Mouse (Mus musculus): Measurements from ENCODE around the gene Dgcr2.
A peak's percentile ranks its signal among the peaks of the same experiment; 100 is the strongest.

Gene Dgcr2

DNA sequence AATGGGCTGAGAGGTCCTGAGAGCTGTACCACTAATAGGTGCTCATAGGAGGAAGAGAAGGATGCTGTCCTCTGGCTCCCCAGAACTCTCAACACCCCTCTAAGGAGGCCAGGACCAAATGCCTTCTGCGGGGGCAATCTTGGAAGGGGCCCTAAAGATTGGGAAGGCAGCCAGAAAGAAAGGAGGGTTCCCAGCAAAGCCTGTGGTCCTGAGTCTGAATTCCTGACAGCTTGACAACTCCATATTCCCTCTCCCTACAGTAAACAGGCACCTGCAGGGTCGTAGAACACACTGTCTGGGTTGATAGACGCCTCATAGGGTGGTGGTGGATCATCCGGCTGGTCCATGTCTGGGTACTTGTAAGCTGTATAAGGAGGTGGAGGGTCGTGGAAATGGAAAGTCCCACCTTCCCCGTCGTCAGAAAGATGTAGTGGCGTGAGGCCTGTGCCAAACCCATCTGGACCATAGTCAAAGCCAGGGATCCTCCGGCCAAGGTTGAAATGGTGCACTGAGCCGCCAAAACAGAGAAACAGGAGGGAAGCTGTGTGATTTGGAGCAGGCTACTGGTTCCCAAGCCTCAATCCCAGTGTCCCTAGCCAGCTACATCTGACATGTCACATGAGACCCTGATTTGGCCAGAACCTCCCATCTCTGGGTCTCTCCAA, 54.5 kb downstream of the Dgcr2 start:
- DNase-seq = no peak

DNA sequence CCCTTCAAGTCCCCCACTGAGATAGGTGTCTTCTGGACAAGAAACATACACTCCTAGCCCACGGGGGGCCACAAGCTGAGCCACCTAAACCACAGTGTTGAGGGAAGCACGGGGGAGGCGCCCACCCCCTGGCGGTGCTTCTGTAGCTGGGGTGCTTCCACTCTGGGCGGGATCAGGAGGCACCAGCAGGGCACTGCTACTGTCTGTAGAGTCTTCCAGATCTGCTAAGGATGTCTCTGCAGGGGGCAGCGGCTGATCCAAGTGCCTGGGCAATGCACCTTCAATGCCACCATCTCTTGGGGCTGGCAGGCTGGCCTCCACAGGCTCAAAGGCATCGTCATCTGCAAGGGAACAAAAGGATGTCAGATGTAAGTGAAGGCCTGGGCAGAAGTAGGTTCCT, 55.9 kb downstream of the Dgcr2 start:
- DNase-seq = no peak

DNA sequence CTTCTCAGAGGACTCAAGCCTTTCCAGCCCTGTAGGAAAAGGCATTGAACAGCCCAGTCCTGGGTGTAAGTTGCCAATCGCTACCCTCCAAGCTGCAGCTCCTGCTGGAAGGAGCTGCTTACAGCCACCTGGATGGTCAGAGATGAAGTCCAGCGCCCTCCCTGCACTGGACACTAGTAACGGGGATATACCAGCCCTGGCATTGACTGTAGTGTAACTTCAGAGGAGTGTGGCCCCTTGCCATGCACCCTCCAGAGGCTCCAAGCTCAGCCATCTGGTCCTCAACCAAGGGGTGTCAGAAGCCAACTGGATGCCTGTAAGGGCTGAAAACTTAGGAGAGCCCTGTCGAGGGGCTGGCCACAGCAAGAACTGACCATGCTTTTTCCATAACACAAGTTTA, 58.4 kb downstream of the Dgcr2 start:
- no peak for DNase-seq

DNA sequence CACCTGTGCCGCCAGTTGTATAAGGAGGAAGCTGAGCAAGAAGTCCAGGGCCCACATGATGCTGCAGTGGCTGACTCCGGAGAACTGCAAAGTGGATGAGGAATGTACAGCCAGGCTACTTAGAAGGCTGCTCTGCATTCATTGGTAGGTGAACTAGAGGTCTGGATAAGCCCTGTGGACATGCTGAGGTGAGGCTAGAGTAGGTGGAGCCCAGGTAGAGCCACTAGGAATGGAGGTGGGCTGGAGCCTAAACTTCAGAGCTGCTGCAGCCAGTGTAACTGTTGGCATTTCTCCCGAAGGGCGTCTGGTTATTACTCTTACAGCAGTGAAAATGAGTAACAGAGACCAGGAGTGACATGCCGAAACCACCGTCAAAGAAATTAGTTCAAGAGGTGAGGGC, 60.3 kb downstream of the Dgcr2 start, which contains the start of gene Car15:
TSS of gene Car15 (minus strand) at position 314 of the 400 bp plus-strand sequence.
- no peak for DNase-seq

DNA sequence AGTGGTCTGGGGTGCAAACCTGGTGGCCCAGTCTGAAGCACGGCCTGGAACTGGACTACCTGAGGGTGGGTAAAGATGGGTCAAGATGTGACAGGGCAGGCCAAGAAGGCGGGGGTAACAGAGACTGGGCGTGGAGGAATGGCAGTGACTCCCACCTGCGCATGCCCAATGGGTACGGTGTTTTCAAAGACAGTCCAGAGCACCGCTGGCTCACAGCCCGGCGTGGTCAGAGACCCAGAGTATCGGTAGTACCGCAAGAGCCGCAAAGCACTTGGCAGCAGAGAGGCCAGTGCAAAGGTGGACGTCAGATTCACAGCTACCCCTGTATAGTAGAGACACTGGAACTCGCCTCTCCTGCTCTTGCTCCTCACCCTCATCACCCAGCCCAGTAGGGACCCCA, 62.9 kb downstream of the Dgcr2 start:
- DNase-seq = no peak

DNA sequence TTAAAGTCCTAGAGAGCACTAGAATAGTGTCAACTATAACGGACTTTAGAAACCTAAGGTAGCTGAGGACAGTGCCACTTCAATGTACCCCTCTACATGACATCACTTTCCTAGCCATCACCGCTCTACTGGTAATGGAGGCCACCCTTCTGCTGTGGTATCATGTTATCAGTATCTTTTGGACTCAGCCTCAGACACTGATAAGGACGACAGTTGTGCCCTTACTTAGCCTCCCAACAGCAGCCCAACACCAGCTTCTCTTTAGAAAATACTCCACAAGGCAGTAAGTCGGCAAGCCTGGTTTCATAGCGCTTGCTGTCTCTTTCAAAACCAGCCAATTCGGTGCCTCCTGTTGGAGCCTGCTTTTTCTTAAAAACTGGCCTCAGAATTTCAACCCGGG, 63.8 kb downstream of the Dgcr2 start:
- DNase-seq = no peak

DNA sequence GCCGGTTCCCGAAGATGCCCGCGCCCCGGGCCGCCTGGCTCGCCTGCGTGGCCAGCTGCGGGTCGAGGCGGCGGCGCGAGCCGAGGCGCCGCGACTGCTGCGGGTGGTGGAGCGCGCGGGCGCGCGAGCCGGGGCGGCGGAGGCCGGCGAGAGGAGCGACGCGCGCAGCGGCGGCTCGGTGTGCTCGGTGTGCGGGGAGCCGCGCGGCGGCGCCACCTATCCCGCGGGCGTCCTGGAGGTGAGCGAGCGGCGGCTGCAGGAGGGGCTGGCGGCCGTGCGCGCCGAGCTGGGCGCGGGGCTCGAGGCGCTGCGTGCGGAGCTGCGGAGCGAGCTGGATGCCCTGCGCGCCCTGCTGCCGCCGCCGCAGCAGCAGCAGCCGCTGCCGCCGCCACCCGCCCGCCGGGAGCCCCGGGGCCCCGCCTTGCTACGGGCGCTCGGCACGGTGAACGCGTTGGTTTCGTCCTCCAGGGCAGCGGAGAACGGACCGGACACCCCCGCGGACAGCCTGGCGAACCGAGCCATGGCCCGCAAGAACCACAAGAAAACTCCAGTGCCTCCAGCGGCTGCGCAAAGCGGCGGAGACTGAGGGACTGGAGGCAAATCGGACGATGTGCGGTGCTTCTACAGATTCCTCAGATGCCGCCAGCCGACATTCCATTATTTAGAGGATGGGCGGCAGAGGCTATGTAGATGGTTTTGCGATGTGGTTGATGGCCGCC, 64.5 kb downstream of the Dgcr2 start:
- DNase-seq = peak; percentile 57

DNA sequence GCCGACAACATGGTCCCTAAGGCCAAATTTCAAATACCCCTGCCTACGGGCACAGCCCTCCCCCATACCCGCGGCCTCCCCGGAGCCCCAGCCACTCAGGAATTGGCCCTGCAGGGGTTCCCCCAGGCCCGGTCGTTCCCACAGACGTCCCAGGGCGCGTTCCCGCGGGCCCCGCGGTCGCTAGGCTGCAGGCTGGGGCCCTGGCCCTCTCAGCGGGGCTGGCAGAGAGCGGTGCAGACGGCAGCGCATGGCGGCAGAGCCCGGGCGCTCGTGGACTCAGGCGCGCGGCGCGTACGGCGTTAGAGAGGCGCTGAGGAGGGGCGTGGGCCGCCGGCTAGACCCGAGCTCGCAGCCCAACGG, 65.1 kb downstream of the Dgcr2 start:
- DNase-seq = no peak

DNA sequence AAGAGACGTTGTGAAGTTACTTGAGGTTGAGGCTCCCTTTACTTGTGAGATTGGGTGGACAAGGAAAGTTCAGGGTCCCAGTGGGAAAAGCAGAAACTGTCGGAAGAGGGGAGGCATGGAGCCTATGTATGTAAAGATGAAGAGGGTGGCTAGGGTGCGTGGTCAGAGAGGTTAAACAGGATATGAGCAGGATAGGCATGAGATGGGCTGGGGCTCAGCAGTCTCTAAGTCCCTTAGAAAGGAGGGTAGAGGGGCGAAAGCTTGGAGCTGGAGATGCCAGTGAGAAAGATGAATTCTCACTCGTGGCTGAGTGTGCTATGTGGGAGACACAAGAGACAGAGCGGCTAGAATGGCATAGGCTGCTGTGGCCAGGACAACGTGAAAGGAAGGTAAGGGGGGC, 65.5 kb downstream of the Dgcr2 start, which contains the start of gene B830017H08Rik:
TSS of gene B830017H08Rik (plus strand) at position 301 of the 400 bp plus-strand sequence.
- no peak for DNase-seq

DNA sequence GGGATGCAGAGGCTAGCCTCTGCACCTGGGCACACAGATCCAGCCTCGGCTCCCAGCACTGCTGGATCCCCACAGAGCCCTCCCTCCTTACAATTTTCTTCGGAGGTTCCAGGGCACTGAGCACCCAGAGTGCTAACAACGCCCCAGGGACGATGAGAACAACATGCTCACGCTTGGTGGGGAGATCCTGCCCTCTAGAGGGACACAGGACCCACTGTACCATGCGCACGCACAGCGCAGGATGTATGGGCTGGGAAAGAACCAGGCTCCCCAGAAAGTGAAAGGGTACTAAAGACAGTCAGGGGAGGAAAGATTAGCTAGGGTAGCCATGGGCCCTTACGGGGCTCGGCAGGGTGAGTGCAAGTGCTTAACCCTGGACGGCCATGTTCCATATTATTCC, 66.6 kb downstream of the Dgcr2 start:
- no peak for DNase-seq

DNA sequence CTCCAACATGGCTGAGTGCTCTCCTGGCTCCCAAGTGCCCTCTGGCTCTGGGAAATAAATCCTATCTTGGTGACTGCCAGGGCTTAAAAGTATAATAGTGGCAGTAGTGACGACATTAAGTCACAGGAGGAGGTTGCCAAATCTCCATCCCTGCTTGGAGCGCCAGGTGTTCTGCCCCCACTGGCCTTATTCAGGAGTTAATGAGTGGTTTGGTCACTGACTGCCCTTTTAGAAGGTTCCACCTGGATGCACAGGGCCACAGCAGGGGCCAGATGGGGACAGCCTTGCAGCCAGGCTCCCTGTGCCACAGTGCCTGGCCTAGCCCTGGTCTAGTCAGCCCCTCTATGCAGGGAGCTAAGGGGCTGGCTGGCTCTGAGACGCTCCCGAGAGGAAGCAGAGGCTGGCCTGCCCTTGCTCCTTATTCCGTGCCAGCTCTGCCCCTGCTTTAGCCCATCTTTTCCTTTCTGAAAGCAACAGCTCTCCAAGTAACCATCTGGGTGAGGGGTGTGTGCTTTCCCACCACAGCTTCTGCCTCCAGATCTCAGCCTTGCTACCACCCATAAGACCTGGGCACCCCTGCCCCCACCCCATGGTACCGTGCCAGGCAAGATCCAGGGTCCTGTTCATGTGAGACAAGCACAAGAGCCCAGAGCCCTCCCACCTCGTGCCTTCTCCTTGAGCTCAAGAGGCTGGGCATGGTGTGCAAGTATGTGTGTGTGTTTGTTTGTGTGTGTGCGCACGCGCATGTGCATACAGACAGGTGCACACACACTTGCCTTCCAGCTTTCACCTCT, 67.8 kb downstream of the Dgcr2 start:
- no peak for DNase-seq

DNA sequence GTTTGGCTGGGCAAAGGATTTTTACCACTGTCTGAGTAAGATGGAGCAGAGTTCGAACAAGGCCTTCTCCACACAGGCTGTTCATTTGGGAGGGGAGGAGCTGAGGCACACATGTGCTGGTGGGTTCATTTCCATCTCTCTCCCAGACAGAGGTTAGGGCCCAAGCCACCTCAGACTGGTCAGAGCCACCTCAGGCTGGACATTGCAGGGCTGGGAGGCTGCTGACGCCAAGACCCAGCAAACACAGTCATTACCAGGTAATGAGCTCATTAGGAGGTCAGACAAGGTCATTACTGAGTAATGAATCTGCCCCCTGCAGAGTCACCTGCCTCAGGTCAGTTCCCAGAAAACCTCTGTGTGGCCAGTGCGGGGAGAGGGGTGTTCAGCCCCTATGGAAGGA, 69.5 kb downstream of the Dgcr2 start:
- no peak for DNase-seq

DNA sequence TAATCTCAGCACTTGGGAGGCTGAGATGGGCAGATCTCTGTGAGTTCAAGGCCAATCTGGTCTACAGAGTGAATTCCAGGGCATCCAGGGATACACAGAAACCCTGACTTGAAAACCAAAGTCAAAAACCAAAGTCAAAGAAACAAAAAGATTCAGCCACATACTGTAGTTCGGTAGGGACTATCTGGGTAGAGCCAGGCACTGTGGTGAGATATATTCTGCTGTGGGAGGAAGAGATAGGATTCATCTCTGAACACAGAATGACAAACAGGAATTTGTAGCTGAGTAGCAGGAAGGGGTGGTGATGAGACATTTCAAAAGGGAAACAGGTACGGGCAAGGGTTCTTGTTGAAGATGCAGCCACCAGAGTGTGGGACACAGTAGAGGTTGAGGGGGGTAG, 70.1 kb downstream of the Dgcr2 start:
- no peak for DNase-seq

DNA sequence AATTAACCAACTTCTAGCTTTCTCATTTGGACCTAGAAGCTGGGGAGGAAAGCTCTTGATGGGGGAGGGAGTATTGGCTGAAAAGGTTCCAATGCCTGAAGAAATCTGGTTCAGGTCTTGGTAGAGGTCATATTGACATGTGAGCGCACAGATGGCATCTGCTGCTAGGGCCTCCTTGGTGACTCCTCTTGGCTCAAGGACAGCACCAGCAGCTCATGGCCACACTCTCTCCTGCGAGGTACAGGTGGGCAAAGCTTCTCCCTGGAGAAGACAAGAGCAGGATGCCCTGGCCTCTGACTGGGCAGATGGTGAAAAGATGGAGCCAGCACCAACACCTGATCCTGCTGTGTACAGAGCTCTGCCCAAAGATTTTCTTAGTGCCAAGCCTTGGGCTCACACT, 71.9 kb downstream of the Dgcr2 start:
- no peak for DNase-seq

DNA sequence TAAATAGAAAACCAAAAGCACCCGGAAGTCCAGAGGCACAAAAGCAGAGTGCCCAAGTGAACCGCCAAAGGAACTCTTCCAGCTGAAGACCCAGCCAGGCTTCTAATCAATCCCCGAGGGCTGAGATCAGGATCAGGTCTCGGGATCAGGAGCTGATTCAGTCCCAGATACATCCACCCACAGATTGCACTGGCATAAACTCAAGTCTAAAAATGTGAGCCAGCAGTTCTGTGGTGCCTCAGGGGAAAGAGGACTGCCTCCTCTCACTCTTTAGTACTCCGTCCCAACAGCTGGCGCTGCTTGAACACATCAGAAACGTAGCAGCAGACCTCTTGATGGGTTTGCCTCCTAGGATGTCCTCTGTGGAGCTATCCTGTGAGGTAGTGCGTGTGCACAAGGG, 81.8 kb downstream of the Dgcr2 start:
- DNase-seq = no peak

DNA sequence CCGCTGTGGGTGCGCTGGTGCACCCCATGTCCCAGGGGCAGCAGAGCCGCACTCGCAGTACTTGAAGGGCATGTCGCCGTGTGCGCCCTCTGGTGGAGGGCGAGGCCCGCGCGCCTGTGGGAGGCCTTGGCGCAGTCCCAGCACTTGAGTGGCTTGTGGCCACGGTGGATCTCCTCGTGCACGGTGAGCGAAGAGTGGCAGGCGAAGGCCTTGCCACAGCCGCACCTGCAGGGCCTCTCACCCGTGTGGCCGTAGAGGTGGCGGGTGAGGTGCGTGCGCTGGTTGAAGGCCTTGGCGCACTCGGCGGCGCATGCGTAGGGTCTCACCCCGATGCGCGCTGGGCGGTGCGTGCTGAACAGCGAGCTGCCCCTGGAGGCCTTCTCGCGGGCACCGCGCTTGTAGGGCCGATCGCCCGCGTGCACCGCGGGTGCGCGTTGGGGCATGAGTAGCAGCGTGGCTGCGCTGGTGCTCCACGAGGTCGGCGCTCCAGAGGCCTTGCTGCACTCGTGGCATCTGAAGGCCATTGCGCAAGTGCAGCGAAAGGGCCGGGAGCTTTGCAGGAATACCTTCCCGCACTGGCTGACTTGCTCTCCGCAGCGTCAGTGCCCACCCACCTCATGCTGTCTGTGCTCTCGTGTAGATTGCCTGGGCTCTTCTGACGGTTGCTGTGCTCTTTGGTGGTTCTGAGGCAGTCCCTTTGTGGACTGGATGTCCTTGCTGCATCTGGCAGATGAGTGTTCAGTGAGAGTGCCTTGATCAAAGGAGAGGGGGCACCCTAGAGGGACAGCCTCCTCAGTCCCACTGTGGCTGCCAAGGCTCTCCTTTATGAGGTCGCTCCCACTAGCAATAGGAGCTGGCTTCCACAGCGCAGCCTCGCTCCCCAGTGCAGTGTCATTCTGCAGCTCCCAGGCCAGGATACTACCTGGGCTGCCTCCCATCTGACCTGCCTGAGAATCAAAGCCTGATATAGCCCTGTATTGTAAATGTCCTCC, 82.7 kb downstream of the Dgcr2 start:
- DNase-seq = peak; percentile 59

DNA sequence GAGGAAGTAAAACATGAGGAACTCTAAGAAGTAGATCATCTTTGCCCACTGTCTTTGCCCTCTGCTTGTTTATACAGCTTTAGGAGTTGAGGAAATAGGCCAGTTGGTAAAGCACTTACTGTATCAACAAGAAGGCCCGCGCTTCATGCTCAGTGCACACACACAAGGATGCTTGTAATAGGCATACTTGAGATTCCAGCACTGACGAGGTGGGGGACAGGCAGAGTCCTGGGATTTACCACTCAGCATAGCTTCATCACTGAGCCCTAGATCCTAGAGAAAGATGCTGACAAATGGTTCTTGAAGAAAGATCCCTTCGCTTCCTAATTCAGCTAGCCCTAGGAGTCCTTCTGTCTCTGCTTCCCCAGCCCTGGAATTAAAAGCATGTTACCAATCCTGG, 85.2 kb downstream of the Dgcr2 start:
- DNase-seq = no peak

DNA sequence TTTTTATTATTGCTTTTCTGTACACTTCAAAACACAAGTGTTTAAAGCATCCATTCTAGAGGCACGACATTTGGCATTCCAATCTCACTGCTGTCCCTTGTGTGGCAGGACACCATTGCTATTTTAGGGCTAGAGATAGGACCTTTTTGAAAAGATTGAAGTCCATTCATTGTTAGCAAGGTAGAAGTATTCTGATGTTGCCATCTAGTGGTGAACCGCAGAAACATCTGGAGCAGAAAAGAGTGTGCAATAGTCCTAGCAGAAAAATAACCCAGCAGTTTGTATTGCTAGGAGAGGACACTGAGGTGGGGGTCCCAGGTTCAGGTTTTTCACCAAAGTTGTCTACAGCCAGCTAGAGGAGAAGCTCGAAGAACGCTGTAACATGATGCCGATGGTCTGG, 86.2 kb downstream of the Dgcr2 start:
- no peak for DNase-seq

DNA sequence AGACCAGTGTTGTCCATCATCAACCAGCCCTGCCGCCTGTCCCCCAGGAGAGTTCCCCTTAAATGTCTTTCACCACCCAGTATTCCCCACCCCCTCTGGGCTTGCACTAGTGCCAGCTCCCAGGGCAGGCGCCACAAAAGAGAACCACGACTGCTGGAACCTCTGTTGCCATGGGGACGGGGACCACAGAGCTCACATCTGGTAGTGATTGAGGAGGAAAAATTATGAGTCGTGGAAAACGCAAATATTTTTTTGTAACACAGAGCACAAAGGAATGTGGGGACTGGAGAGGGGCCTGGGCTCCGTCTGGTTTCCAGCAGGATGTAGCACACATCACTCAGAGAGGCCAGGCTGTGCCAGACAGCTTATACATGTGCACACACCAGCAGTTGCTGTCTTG, 88.7 kb downstream of the Dgcr2 start:
- DNase-seq = no peak

DNA sequence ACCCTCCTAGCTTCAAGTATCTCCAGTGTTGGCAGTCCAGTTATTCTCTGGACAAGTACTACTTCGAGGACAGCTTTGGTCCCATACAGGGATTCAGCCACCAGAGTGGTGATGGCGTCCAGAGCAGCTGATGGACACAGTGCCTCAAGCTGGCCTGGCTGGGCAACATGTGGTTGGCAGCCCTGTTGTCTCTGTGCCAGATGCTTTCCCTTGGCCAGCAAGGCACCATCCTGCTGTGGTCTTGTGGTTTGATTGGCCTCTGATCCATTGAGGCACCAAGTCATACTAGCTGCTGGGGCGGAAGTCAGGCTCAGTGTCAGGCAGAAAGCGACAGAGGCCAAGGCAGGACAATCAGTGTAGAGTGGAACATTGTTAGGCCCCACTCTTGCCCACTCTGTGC, 89.2 kb downstream of the Dgcr2 start:
- DNase-seq = no peak

DNA sequence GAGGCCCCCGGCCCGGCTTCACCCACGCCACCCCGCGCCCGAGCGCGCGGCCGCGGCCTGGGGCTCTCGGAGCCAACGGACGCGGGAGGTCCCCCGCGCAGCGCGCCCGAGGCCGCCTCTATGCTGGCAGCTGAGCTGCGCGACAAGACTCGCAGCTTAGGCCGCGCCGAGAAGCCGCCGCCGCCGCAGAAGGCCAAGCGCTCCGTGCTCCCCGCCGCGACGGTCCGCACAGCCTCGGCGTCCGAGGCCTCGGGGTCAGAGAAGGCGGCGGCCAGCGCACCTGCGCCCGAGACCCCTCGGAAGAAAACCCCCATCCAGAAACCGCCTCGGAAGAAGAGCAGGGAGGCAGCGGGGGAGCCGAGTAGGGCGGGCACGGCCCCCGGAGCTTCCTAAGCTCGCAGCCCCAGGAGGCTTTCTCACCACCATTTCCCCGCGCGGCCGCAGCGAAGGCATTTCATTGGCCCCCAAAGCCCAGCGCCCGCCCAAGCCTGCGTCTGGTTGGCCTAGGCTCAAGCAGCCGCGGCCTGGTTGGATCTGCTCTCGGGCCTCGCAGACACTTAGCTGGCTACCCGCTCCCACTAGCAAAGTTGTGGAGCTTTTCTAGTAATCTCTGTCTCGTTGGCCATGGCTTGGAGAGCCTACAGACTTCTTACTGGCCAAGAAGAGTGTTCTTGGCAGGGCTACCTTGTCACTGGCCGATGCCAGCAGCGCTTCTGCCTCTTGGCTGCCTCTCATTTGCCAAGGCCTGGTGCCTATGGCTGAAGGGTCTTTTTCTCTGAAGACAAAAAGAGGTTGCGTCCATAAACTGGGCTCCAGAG, 91.0 kb downstream of the Dgcr2 start:
- DNase-seq = peak; percentile 90

Data from right cerebral cortex, postnatal 14 days (tissue).